Mouse (Mus musculus): ENCODE measurements around the gene Kcmf1.

DNA sequence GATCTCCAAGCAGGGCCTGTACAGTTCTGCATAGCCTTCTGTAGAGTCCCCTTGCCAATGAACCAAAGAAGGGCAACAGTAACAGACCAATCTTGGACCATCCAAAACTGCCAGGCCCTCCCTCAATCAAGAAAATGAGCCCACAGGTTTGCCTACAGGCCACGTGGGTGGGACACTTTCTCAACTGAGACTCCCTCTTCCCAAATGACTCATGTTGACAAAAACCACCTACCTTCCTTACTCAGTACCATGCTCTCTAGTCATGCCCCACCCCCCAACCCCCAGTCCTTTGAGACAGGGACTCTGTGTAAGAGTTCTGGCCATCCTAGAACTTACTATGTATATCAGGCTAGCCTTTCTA is 18.2 kb downstream of the Kcmf1 start:
- TF ChIP-seq POLR2A (IDR thresholded peaks at IDR 0.05; ENCODE audit: insufficient read depth, low read depth, low read length) (no peak), CTCF (IDR thresholded peaks at IDR 0.05) (no peak), EP300 (IDR thresholded peaks at IDR 0.05; ENCODE audit: insufficient read depth, low read depth, low read length) (no peak)

Data from heart, adult 2 months (tissue).